Mouse (Mus musculus) heart, embryonic 12.5 days (tissue): Measurements from ENCODE around the gene Trim42. TPM values are rescaled to one million over a fixed set of nuclear protein-coding genes. Genes with fewer than 3 reads are reported as not detected.

ENCODE experiments used
- ATAC-seq: fragments of 200-750 bp; cut with Nextera tagmentation; 2 replicates; pipeline ENCODE4 v1.8.0; 2017; ENCODE audit warnings: moderate TSS enrichment, moderate library complexity; ENCODE audit not compliant: insufficient number of reproducible peaks, low FRiP score
- H3K27ac ChIP-seq: fragments of 300-500 bp; sonication (generic); 2 replicates; pipeline ENCODE4 v1.5.1; 2016; ENCODE audit warnings: mild to moderate bottlenecking, moderate library complexity; ENCODE audit not compliant: poor library complexity, severe bottlenecking
- H3K27me3 ChIP-seq: fragments of 300-500 bp; sonication (generic); replicated peaks from 2 replicates; pipeline ENCODE4 v1.6.1; 2016; ENCODE audit warnings: mild to moderate bottlenecking, moderate library complexity
- H3K36me3 ChIP-seq: fragments of 300-500 bp; sonication (generic); 2 replicates; pipeline ENCODE4 v1.6.1; 2016; ENCODE audit warnings: mild to moderate bottlenecking, moderate library complexity
- H3K4me1 ChIP-seq: fragments of 300-500 bp; sonication (generic); replicated peaks from 2 replicates; pipeline ENCODE4 v1.6.1; 2016; ENCODE audit warnings: mild to moderate bottlenecking
- H3K4me2 ChIP-seq: fragments of 300-500 bp; sonication (generic); 2 replicates; pipeline ENCODE4 v1.6.1; 2016; ENCODE audit warnings: mild to moderate bottlenecking, moderate library complexity
- H3K4me3 ChIP-seq: fragments of 300-500 bp; sonication (generic); 2 replicates; pipeline ENCODE4 v1.5.1; 2016; ENCODE audit warnings: mild to moderate bottlenecking
- H3K9ac ChIP-seq: fragments of 300-500 bp; sonication (generic); 2 replicates; pipeline ENCODE4 v1.6.1; 2016; ENCODE audit warnings: mild to moderate bottlenecking, moderate library complexity
- H3K9me3 ChIP-seq: fragments of 300-500 bp; sonication (generic); replicated peaks from 2 replicates; pipeline ENCODE4 v1.6.1; 2016; ENCODE audit warnings: mild to moderate bottlenecking, moderate library complexity
- WGBS: fragments of 180-500 bp; shearing (Covaris S2); methylation state at CpG from one replicate; pipeline ENCODE4 v1.1.7; 2016; 5-methylcytosine and 5-hydroxymethylcytosine counted together
- polyA plus RNA-seq: library from polyadenylated mRNA; unstranded; fragments of >200 nt; fragmentation: Nextera tagmentation; extraction: Ambion mirVana; gene quantifications from 2 replicates; pipeline ENCODE4 v1.2.1, GENCODE M21; 2016

The Trim42 gene
- polyA plus RNA-seq, 1 experiment from 2014 or later, result not detected

- Histone ChIP-seq H3K36me3 (no peaks in the 10 kb centered on the region), H3K27ac (no peak overlapping the region), H3K9me3 (no peaks in the 10 kb centered on the region), H3K27me3 (no peaks in the 10 kb centered on the region), H3K4me3 (no peak overlapping the region), H3K4me1 (no peaks in the 10 kb centered on the region), H3K9ac (no peak overlapping the region), H3K4me2 (no peak overlapping the region)
- ATAC-seq, result no peak
- 36% methylated on average over 6 of the region's 6 CpGs for WGBS
These were observed 61.9 kb downstream of the Trim42 start for GRCm38 (mm10) chr9:97307705-97308485.
